Mouse (Mus musculus) liver, adult (tissue): ENCODE data around the gene Mdm1.

Experiments used
- GATA4 ChIP-seq: IDR thresholded peaks from 2 replicates; pipeline ENCODE4 v1.6.1; 2014; ENCODE audit warnings: mild to moderate bottlenecking, low read length; ENCODE audit not compliant: insufficient replicate concordance

Gene Mdm1

DNA sequence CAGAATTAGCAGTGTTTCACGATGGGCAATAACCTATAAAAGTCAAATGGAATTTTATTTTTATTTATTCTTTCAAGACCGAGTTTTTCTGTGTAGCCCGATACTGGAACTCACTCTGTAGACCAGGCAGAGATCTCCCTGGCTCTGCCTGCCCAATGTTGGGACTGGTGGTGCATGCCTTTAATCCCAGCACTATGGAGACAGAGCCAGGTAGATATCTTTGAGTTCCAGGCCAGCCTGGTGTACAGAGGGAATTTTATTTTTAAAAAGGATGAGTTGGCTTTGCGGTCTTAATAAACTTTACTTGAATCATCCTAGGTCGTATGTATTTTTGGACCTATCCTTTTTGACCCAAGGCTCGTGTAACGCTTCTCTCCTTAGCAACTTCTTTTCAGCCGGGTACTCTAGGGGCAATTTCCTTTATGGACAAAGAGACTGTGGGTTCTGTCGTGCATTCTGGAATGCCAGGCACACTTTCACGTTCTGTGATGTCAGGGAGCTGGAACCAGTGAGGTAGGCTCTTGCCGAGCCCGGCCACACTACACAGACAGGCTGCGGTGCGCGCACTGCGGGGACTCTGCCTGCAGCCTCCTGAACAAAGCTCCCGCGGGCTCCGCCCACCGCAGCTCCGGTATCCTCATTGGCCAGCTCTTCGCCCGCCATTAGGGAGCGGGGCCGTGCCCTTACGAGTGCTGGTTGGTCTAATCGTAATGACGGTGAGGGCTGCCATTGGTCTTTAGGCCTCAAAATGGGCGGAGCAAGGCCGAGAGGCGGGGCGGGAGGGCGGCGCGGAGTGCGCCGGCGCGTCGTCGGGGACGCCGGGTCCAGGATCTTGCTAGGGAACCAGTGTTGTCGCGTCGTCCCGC lies at the start of gene Mdm1:
TSS of gene Mdm1 (plus strand) at position 794 of the 866 bp plus-strand sequence.
- TF ChIP-seq GATA4 = peak; percentile 17; the same call in 1 of the 2 replicates

DNA sequence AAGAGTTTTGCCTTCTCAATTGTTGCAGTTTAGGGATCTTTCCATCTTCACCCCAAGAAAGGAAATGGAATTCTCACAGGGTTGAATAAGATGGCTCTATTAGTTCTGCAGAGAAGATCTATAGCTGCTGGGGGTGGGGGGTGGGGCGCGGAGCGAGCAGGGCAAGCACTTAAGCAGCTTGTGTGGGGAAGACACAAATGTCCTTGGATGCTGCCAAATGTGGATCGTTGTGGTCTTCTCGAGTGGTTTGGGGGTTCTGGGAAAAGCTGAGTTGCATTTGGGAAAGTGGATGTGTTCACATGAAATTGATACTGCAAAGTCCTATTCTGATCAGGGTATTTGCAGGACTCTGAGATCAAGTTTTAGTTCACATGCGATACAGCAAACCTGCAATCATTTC lies 48.9 kb upstream of the Mdm1 start:
- TF ChIP-seq GATA4 = no peak

DNA sequence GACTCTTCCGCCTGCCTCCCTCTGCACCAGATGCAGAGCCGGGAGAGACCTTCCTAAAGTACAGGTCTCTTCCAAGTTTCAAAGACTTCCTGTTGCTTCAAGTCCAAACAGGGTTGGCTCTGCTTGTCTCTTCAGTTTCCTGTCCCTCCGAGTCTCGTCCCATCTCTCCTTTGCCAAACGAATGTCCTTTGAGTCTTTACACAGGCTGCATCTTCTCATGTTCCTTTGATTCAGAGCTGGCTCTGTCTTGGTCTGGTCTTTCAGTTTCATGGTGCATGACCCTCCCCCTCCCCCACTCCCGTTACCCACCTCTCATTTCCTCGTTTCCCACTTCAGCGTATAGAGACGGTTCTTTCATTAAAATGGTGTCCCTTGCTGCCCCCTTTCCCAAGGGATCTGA lies 47.9 kb upstream of the Mdm1 start:
- TF ChIP-seq GATA4 = no peak

- no peak for TF ChIP-seq GATA4
Measured at GRCm38 (mm10) chr10:118094853-118095252, 46.8 kb upstream of the Mdm1 start.

DNA sequence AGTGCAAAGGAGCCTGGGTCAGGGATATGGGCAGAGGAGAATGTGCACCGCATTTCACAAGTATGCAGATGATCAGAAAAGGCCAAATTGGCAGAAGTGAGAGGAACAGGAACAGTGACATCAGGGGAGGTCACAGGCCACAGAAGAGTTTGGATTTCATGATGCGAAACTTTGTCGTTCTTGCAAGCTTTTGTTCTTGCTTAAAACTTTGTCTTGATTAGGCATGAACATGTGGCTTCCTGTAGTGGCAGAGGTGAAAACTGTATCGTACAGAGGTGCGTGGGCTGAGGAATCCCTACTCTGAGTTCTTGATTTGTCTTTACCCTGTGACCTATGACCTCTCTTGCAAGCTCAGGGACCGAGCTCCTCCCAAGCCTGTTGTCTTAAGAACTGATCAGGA lies 45.4 kb upstream of the Mdm1 start:
- no peak for TF ChIP-seq GATA4

GRCm38 (mm10) chr10:118097898-118098297 lies 43.7 kb upstream of the Mdm1 start:
- TF ChIP-seq GATA4 = no peak

- no peak for TF ChIP-seq GATA4
Measured at GRCm38 (mm10) chr10:118100570-118100969, 41.0 kb upstream of the Mdm1 start.

DNA sequence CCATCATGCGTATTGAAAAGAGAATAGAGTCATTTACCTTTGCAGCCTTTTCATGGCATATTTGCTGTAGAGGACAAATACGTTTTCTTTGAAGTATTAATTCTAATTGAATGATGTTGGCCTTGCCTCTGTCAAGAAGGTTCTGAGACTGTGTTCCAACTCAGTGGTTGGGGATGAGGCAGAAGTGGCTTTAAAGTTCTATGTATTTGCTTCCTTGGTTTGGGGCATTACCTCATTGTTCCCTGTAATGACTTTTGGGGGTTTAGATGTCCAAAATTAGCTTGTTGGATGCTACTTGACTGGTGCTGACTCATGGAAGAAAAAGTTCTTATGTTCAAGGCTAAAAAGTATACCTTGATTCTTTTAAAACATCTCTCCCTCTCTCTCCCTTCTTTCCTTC lies 40.6 kb upstream of the Mdm1 start:
- TF ChIP-seq GATA4 = no peak

DNA sequence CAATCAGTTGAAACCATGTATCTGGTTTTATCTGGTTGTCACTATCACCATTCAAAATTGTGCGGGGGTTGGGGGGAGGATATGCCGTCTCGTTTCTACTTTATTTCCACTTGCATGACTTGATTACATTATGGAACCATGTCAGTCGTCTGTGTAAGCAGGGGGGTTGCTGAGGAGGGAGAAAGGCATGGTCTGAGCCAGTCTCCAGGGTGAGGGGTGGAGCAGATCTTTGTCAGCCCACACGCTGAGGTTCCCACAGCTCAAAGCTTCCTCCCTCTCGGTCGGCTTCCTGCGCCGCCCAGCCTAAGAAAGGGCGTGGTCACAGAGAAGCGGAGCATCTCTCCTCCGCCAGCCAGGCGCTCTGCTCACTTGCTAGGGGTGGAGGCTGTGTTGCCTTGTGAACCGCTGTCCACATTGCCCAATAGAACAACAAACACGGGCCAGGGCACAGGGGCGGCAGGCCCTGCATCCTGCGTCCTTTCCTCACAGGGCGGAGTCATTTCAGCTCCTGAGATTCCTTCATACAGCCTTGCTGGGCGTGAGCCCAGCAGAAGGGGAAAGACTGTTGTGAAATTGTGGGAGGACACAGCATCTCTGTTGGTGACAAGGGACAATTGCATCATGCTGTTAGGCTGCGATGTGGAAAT lies 38.5 kb upstream of the Mdm1 start:
- TF ChIP-seq GATA4 = peak; percentile 11; the same call in 1 of the 2 replicates

DNA sequence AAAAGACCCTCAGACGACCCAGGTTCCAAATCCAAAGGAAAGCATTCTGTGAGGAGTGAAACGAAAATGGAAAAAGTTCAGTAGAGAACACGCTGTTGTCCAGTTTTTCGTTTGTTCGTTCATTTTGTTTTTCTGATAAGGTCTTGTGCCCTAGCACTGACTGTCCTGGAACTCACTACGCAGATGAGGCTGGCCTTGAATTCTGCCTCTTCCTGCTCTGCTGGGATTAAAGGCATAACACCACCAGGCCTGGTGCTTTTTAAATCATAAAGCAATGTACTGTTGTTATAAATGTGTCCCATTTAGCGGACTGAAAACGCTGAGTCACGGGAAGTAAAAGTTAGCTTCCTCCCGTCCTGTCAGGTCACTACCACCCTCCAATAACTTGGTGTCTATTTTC lies 37.7 kb upstream of the Mdm1 start:
- no peak for TF ChIP-seq GATA4

GRCm38 (mm10) chr10:118107031-118107430 lies 34.6 kb upstream of the Mdm1 start:
- TF ChIP-seq GATA4 = no peak

DNA sequence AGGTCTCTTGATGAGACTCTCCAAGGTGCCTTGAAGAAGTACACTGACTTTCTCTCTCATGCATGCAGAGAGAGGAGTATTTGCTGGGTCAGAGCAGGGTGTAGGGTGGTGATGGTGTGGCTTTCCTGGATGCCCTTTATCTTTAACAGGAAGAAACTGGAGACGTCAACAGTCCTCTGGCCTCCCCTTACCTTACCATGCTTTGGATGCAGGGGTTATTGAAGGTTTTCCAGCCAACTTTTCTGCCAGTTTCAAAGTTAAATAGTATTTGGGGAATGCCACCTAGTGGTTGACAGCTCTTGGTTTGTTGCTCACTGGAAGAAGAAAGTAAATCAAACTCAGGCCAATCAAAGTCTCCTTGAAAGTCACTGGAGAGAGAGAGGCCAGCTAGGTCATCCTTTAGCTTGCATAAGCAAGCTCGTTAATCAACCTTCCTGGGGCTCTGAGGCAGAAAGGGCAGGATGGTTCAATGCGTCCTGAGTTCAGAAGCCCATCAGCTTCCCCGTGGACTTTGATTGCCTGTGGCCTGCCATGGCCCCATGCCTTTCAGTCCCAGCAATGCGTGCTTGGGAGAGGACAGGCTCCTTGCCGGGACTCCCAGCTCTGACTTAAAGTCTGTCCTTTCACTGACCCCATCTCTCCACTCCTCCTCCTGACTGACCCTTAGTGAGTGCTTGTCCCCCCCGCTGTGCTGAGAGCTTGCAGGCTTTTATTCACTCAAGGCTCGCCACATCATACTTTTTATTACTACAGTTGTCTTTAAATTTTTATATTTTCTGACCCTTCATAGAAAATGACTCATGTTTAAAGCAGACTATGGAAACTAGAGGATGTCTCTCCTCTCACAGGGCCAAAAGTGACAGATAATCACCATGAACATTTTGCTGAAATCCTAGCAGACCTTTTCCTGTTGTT lies 31.3 kb upstream of the Mdm1 start:
- TF ChIP-seq GATA4 = no peak

- no peak for TF ChIP-seq GATA4
Measured at GRCm38 (mm10) chr10:118110921-118111301, 30.7 kb upstream of the Mdm1 start.

DNA sequence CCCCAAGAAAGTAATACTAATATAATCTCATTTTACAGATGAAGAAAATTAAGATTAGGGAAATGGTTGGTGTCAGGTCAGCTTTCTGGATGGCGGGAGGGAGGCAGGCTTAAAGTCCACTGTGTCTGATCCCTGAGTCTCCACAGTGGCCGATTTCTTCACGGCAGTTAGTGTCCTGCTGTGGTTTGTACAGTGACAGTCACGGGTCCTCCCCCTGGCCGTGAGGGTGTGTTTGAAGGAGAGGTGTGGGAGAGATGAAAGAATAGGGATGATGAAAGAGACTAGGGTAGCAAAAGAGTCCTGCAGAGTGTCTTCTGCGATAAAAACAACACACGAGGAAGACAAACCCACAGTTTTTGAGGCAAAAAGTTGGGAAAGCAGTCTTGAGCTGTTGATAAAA lies 30.0 kb upstream of the Mdm1 start:
- TF ChIP-seq GATA4 = no peak

DNA sequence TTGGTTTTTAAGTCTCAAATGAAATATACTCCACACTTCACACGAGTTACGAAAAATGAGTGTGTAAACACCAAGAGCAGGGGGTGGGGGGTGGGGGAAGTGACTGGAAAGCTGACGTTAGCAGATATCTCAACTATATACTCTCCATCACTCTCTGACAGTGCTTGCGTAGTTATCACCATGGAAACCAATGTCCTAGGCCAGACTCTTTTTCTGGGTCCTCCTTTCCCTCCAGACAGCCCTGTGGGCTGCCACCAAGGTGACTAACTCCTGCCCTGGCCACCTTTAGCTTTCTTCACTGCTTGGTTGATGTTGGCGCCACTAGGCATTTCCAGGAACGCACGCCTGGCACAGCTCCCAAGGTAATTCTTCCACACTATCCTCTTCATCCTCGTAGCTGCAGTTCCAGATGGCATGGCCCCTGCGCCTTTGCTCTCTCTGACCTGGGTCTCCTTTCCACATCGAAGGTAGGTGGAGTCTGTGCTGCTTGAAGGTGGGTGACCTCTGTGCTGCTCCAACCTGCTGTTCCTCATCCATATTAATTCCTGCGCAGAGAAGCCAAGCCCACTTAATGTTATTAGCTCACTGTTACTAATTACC lies 29.2 kb upstream of the Mdm1 start:
- no peak for TF ChIP-seq GATA4

DNA sequence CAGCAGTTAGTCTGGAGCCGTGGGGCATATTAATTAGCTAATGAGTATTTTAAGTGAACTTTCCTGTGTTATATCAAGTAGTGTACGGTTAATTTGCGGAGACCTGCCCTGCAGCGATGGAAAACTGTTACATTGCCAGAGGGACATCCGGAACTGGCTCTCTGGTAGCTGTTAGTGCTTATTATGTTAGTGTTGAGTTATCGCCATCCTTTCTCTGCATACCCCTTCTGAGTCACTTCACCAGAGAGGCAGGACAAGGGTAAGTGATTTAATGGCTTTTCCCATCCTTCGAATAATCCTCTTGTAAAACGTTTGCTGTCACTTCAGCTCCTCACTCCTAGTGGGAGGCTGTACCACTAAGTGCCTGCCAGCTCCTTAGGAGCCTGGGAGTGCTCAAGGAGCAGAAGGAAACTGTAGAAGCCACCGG lies 28.3 kb upstream of the Mdm1 start:
- no peak for TF ChIP-seq GATA4

DNA sequence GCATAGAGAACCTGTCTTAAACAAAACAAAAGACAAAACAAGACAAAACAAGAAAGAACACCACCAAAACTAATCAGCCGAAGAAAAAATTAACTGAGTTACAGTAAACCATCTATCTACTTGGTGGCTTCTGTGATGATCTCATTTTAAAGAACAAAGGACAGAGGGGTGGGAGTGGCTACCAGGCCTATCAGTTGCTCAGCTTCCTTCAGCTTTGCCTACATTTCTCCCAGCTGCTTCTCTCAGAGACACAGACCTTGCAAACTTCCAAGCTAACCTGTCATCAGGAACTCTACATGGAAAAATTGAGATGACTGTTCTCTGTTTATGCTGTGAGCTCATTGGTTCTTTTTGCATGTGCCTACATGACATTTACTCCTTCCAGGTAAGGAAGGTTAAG lies 27.3 kb upstream of the Mdm1 start:
- no peak for TF ChIP-seq GATA4
